Mouse (Mus musculus): ENCODE measurements around the gene Gabpb1. TPM values are rescaled to one million over a fixed set of nuclear protein-coding genes. Genes with fewer than 3 reads are reported as not detected.
"Not testable (repeated sequence)": the region's sequence is repeated elsewhere in the genome, so short reads cannot be mapped to it uniquely, and the experiment has no call there.

Gabpb1 gene
- polyA plus RNA-seq, 1 experiment from 2014 or later = 78.0 TPM

DNA sequence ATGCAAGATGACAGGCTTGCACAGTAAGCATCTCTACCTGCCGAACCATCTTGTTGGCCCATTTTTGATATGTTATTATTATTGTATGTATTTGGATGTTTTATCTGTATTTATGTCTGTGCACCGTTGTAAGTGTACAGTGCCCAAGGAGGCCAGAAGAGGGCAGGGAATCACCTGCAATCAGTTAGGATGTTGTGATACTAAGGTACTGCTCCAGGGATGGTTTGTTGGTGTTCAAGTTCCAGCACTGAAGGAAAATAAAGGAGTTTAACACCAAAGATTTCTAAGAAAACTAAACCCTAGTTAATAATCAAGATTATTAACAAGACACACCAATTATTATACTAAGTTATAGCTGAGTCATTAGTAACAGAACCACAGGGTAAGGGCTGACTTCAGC is 43.0 kb downstream of the Gabpb1 start:
- H3K9me3 ChIP-seq = no peaks in the 10 kb centered on the region
- no peaks in the 10 kb centered on the region for H3K4me1 ChIP-seq
- no peak overlapping the region for H3K4me3 ChIP-seq
- peaks cover 47% of the 10 kb centered on the region for H3K36me3 ChIP-seq
- no peaks in the 10 kb centered on the region for H3K27me3 ChIP-seq
- H3K9ac ChIP-seq (replicated peaks) = no peak overlapping the region
- 97% methylated on average over 2 of the region's 2 CpGs for WGBS
- ATAC-seq (ENCODE audit: low FRiP score, low read depth) = no peak
- H3K4me2 ChIP-seq (replicated peaks) = no peak overlapping the region
- H3K27ac ChIP-seq (replicated peaks) = no peak overlapping the region

GRCm38 (mm10) chr2:126628455-126628995 is 47.6 kb downstream of the Gabpb1 start:
- ATAC-seq (ENCODE audit: low FRiP score, low read depth) = no peak
- Histone ChIP-seq H3K4me3 (no peak overlapping the region), H3K9me3 (no peaks in the 10 kb centered on the region), H3K36me3 (peaks cover 42% of the 10 kb centered on the region), H3K9ac (replicated peaks) (no peak overlapping the region), H3K4me2 (replicated peaks) (no peak overlapping the region), H3K27ac (replicated peaks) (no peak overlapping the region), H3K4me1 (no peaks in the 10 kb centered on the region), H3K27me3 (no peaks in the 10 kb centered on the region)
- WGBS = 85% methylated on average over 9 of the region's 9 CpGs

GRCm38 (mm10) chr2:126623138-126623537 is 53.0 kb downstream of the Gabpb1 start:
- no peaks in the 10 kb centered on the region for H3K9me3 ChIP-seq
- H3K36me3 ChIP-seq = peaks cover 9% of the 10 kb centered on the region; the same call in 1 of the 2 replicates
- H3K4me1 ChIP-seq = peaks cover 4% of the 10 kb centered on the region; the same call in 1 of the 2 replicates
- no peaks in the 10 kb centered on the region for H3K27me3 ChIP-seq
- H3K4me2 ChIP-seq (replicated peaks) = no peak overlapping the region
- H3K27ac ChIP-seq (replicated peaks) = no peak overlapping the region
- ATAC-seq (ENCODE audit: low FRiP score, low read depth) = no peak
- H3K4me3 ChIP-seq = no peak overlapping the region
- H3K9ac ChIP-seq (replicated peaks) = no peak overlapping the region

GRCm38 (mm10) chr2:126622455-126622854 is 53.7 kb downstream of the Gabpb1 start:
- no peak overlapping the region for H3K4me3 ChIP-seq
- peaks cover 9% of the 10 kb centered on the region; the same call in 1 of the 2 replicates for H3K36me3 ChIP-seq
- H3K9ac ChIP-seq (replicated peaks) = no peak overlapping the region
- no peak for ATAC-seq (ENCODE audit: low FRiP score, low read depth)
- no peaks in the 10 kb centered on the region for H3K9me3 ChIP-seq
- H3K27ac ChIP-seq (replicated peaks) = no peak overlapping the region
- no peaks in the 10 kb centered on the region for H3K27me3 ChIP-seq
- H3K4me1 ChIP-seq = peaks cover 4% of the 10 kb centered on the region; the same call in 1 of the 2 replicates
- no peak overlapping the region for H3K4me2 ChIP-seq (replicated peaks)
- 86% methylated on average over 2 of the region's 2 CpGs for WGBS

GRCm38 (mm10) chr2:126619249-126619704 is 56.9 kb downstream of the Gabpb1 start, which contains the start of gene Hdc:
Gene Hdc, minus strand, starts transcription at chr2:126619299.
- Histone ChIP-seq H3K27ac (replicated peaks) (no peak within 1 kb of the TSS), H3K27me3 (no peaks in the 10 kb centered on the region), H3K36me3 (no peaks in the 10 kb centered on the region), H3K9me3 (no peaks in the 10 kb centered on the region), H3K4me2 (replicated peaks) (no peak within 1 kb of the TSS), H3K4me1 (peaks cover 4% of the 10 kb centered on the region; the same call in 1 of the 2 replicates), H3K4me3 (no peak within 1 kb of the TSS), H3K9ac (replicated peaks) (no peak within 1 kb of the TSS)
- WGBS = 79% methylated on average over 14 of the region's 14 CpGs
- no peak for ATAC-seq (ENCODE audit: low FRiP score, low read depth)

DNA sequence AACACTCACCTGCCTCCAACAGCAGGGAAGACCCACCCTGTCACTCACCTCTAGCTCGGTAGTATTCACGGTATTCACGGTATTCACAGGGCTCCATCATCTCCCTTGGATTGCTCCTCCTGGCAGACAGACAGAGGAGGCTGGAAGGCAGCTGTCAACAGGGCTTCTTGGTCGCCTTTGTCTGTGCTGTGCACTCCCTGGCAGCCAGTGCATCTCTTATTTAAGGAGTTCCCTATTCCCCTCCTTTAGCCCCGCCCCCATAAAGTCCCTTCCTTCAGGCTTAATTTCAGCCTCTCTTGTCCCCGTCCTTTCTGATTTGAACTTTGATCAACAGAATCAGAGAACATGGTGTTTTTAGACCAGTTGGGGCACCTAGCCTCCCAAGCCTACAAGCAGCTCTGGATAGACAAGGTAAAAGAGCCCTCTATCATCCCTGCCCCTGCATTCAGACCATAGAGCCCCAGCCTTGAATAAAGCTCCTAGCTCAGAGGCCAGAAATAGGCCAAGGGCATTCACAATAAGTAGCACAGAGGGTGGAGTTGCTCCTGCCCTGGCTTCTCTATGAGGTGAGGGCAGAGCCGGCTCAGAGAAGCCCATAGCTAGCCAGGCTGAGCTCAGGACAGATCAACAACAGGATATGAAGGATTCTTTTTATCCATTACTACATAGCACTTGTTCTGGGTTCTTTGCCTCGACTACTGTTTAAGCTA is 57.5 kb downstream of the Gabpb1 start:
- Histone ChIP-seq H3K9me3 (no peaks in the 10 kb centered on the region), H3K36me3 (no peaks in the 10 kb centered on the region), H3K4me2 (replicated peaks) (no peak overlapping the region), H3K4me1 (peaks cover 4% of the 10 kb centered on the region; the same call in 1 of the 2 replicates), H3K9ac (replicated peaks) (no peak overlapping the region), H3K27ac (replicated peaks) (no peak overlapping the region), H3K4me3 (no peak overlapping the region), H3K27me3 (no peaks in the 10 kb centered on the region)
- ATAC-seq (ENCODE audit: low FRiP score, low read depth) = no peak
- WGBS = 26% methylated on average over 8 of the region's 8 CpGs

DNA sequence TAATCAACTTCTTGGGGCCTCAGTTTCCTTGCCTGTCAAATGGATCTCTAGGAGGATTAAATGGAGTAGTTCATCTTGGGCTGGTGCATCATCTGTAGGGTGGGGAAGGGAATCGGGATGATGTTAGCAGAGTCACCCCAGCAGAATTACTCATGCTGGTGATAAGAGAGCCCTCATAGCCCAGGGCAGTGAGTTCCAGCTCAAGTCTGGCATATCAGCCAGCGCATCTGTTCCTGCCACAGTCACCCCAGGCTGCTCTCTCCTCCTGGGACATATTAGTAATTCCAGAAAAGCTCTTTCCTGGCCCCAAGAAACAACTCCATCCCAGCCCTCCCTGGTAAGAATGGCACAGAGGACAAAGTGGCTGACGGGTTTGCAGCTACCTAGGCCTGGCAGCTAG is 60.8 kb downstream of the Gabpb1 start:
- WGBS = 91% methylated on average over 3 of the region's 3 CpGs
- no peaks in the 10 kb centered on the region for H3K36me3 ChIP-seq
- H3K4me1 ChIP-seq = peaks cover 4% of the 10 kb centered on the region; the same call in 1 of the 2 replicates
- H3K27ac ChIP-seq (replicated peaks) = no peak overlapping the region
- no peak overlapping the region for H3K4me3 ChIP-seq
- H3K27me3 ChIP-seq = no peaks in the 10 kb centered on the region
- H3K4me2 ChIP-seq (replicated peaks) = no peak overlapping the region
- no peak overlapping the region for H3K9ac ChIP-seq (replicated peaks)
- no peak for ATAC-seq (ENCODE audit: low FRiP score, low read depth)
- H3K9me3 ChIP-seq = no peaks in the 10 kb centered on the region

GRCm38 (mm10) chr2:126609600-126609999 is 66.5 kb downstream of the Gabpb1 start:
- H3K27me3 ChIP-seq; ATAC-seq (ENCODE audit: low FRiP score, low read depth); H3K4me3 ChIP-seq; H3K9me3 ChIP-seq; H3K9ac ChIP-seq (replicated peaks); H3K27ac ChIP-seq (replicated peaks); H3K36me3 ChIP-seq; H3K4me2 ChIP-seq (replicated peaks); H3K4me1 ChIP-seq: not testable (repeated sequence)
- WGBS = 86% methylated on average over 12 of the region's 12 CpGs

DNA sequence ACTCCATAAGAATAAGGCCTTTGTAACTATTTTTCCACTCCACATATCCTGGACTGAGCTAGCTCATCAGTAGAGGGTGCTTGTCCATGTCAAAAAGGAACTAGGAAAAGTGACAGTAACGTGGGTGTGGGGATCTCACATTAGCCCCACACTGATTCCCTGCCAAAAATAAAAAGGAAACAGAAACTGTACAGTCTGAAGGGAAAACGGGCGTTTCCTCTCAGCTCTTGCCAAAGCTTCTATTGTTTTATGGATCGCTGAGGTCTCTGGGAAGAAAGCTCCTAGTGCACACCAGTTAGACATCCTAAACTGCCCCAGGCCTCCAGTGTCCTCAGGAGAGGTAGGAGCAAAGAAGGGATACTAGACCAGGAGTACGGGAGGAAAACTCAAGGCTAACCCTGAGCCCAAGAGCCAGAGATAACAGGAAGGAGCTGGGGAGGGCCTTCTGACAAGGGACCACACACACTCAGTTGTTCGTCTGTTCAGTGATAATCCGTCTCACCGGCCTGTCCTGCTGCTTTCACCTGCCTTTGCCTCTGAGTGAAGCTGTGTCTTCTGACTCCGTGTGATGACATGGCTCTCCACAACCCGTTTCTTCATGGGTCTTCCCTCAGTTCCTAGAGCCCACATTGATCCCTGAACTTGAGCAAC is 68.5 kb downstream of the Gabpb1 start:
- Histone ChIP-seq H3K4me2 (replicated peaks) (no peak overlapping the region), H3K27ac (replicated peaks) (no peak overlapping the region), H3K4me1 (no peaks in the 10 kb centered on the region), H3K9me3 (no peaks in the 10 kb centered on the region), H3K27me3 (no peaks in the 10 kb centered on the region), H3K4me3 (no peak overlapping the region), H3K36me3 (no peaks in the 10 kb centered on the region), H3K9ac (replicated peaks) (no peak overlapping the region)
- ATAC-seq (ENCODE audit: low FRiP score, low read depth) = no peak
- WGBS = 74% methylated on average over 10 of the region's 10 CpGs

- Histone ChIP-seq H3K27ac (replicated peaks) (no peak overlapping the region), H3K4me3 (no peak overlapping the region), H3K9me3 (no peaks in the 10 kb centered on the region), H3K27me3 (no peaks in the 10 kb centered on the region), H3K4me2 (replicated peaks) (no peak overlapping the region), H3K9ac (replicated peaks) (no peak overlapping the region), H3K36me3 (no peaks in the 10 kb centered on the region), H3K4me1 (no peaks in the 10 kb centered on the region)
- no peak for ATAC-seq (ENCODE audit: low FRiP score, low read depth)
- 73% methylated on average over 4 of the region's 4 CpGs for WGBS
These were observed 69.5 kb downstream of the Gabpb1 start for GRCm38 (mm10) chr2:126606688-126607062.

- Histone ChIP-seq H3K36me3 (no peaks in the 10 kb centered on the region), H3K27ac (replicated peaks) (no peak overlapping the region), H3K9ac (replicated peaks) (no peak overlapping the region), H3K4me3 (no peak overlapping the region), H3K27me3 (no peaks in the 10 kb centered on the region), H3K4me2 (replicated peaks) (no peak overlapping the region), H3K4me1 (no peaks in the 10 kb centered on the region), H3K9me3 (no peaks in the 10 kb centered on the region)
- no peak for ATAC-seq (ENCODE audit: low FRiP score, low read depth)
- WGBS = 86% methylated on average over 15 of the region's 15 CpGs
These were observed 70.0 kb downstream of the Gabpb1 start for GRCm38 (mm10) chr2:126606061-126606687.
